Mouse (Mus musculus): ENCODE measurements around the gene Gm340.

Gm340 gene

DNA sequence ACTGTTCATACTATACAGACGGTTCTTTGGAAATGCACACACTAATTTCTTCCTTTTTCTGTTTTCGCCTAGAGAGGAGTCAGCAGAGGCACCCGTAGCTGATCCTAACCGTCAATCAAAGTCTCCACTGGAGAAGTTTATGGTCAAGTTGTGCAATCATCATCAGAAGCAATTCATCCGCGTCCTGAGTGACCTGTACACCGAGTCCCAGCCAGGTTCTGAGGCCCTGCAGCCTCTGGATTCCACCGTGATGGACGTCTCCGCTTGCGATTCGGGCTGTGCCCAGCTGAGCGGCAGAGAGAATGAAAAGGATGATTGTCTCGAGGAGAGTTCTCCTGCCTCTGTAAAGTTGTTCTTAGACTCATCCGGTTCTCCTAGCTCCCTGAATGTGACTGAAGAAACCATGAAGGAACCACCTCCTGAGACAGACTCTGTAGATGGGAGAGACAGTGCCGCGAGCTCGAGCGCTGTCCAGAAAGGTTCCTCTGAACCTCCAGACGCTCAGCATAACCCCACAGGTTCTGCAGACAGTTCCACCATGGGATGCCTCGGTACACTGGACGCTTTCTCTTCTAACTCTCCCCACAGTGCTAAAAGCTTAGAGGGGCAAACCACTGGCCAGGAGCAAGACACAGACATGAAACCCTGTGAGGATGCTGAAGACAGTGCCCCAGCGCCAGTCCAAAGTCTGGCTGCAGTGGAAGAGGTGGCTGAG, at the start of gene Gm340:
TSS of gene Gm340 (plus strand) at position 665 of the 715 bp plus-strand sequence.
- no peak for DNase-seq (ENCODE audit: low read depth, low spot score)

DNA sequence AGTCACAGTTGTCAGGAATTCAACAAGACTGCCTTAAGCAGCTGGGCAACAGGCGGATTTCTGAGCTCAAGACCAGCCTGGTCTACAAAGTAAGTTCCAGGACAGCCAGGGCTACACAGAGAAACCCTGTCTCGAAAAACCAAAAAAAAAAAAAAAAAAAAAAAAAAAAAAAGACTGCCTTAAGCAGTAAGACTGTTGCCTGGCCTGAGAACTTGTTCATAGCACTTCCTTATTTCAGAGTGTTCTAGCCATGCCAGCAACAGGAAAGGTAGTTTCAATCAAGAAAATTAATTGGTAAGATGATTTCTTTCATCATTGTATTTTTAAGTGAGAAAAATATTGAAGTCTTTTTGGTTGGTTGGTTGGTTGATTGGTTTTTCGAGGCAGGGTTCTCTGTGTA, 48.1 kb upstream of the Gm340 start:
- no peak for DNase-seq (ENCODE audit: low read depth, low spot score)

- DNase-seq (ENCODE audit: low read depth, low spot score), result peak; percentile 33
Observed at GRCm38 (mm10) chr19:41556981-41557380, 25.2 kb upstream of the Gm340 start.

DNA sequence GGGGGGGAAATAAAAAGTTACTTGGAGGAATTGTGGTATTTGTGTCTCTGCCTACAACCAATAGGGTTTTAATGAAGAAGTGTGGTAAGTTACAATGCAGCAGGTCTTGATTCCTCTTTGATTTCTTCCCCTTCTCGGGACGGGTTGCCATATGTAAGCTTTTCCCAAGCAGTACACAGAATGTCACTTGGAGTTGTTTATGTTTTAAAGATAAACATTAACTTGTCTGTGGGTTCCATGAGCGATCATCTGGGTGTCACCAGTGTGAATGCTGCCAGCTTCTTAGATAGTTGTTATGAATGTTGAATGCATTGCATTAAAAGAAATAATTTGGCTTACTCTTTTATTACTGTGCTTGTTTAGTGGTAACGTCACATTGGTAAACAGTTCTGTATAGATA, 24.7 kb upstream of the Gm340 start:
- DNase-seq (ENCODE audit: low read depth, low spot score), result no peak

DNA sequence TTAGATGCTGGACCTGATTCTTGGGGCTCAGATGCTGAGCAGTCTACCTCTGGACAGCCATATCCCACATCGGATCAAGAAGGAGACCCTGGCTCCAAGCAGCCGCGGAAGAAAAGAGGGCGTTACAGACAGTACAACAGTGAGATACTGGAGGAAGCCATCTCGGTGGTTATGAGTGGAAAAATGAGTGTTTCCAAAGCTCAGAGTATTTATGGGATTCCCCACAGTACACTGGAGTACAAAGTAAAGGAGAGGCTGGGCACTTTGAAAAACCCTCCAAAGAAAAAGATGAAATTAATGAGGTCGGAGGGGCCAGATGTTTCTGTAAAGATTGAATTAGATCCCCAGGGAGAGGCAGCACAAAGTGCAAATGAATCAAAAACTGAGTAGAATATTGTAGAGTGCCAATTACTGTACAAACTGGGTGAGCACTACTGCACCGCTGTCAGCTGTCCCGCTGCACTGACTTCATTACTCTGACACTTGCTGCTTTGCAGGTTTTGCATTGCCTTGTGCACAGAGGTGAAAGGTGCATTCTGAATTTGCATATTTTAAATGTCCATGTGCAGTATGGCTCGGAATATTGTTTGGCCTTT, 23.2 kb upstream of the Gm340 start:
- no peak for DNase-seq (ENCODE audit: low read depth, low spot score)

- no peak for DNase-seq (ENCODE audit: low read depth, low spot score)
Observed at GRCm38 (mm10) chr19:41560856-41561255, 21.3 kb upstream of the Gm340 start.

DNA sequence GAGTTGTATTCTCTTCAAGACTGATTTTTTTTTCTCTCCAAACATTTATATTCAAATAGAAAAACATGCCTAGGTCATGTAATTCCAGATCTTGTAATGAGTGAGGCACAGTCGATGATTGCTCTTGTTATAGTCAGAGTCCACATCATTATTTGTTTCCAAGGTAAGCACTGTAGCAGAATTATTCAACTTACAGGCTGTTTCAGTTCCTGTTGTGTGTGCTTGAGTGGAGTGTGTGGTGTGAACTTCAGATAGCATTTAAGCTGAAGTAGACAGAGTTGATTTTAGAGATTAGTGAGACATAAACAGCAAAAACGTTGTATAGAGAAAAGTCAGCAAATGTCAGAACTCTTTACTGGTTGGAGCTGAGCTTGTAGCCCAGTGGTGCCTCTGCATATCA, 13.4 kb upstream of the Gm340 start:
- DNase-seq (ENCODE audit: low read depth, low spot score), result no peak

GRCm38 (mm10) chr19:41573700-41574099, 8.5 kb upstream of the Gm340 start:
- DNase-seq (ENCODE audit: low read depth, low spot score), result no peak

DNA sequence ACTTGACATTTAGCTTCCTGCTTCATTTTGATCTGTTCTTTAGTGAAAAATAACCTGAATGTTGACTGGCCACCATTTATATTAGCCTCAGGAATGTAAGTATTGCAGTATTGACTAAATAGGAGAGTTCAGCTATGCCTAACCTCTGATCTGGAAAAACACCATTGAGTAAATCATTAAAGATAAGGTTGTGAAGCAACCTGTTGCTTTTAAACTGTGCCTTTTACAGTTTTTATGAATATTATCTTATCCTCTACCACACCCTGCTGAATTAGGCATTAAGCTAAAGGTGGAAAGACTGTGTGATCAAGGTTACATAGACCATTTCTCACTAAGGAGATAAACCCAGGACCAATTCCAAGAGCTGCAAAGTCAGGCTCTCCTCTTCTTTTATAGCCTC, 4.6 kb upstream of the Gm340 start:
- DNase-seq (ENCODE audit: low read depth, low spot score), result no peak

GRCm38 (mm10) chr19:41579311-41579920, 2.8 kb upstream of the Gm340 start:
- DNase-seq (ENCODE audit: low read depth, low spot score), result peak; percentile 37

GRCm38 (mm10) chr19:41582918-41583514, 846 bp downstream of the Gm340 start:
- DNase-seq (ENCODE audit: low read depth, low spot score), result no peak

- no peak for DNase-seq (ENCODE audit: low read depth, low spot score)
Observed at GRCm38 (mm10) chr19:41586752-41587151, 4.6 kb downstream of the Gm340 start.

DNA sequence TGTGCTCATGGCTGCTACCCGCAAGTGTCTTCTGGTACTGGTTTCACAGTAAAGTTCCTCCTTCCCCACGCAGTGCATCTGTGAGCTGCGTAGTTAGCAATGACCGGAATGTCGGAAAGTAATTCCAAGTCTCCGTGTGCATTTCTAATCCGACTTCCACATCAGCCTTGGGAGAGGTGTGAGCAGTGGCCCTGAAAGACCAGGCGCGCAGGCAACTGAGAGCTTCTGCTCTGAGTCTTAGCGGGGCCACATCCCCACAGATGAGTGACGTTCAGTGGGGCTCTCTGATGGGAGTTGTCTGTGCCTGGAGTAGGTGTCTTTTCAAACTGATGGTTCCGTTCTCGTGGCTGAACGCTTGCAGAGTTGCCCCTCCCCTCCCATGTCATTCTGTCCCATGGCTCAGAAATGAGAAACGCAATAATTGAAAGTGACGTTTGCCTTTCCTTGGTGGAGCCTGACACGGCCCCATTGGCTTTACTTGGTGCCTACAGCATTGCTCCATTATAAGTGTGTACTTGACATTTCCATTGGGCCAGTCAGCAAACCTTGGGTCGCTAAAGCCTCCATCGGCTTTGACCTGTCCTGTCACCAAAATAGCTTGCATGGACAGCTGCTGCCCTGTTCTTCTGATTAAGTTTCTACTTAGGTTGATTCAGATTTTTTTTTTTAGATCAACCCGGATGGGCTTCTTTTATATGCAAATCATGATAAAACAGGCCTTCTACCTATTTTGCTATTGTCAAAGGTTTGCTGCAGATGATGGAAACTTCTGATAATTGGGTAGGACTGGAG, 5.5 kb downstream of the Gm340 start:
- DNase-seq (ENCODE audit: low read depth, low spot score), result no peak

GRCm38 (mm10) chr19:41589026-41589425, 6.9 kb downstream of the Gm340 start:
- peak; percentile 25 for DNase-seq (ENCODE audit: low read depth, low spot score)

GRCm38 (mm10) chr19:41589681-41590080, 7.5 kb downstream of the Gm340 start:
- DNase-seq (ENCODE audit: low read depth, low spot score), result no peak

- DNase-seq (ENCODE audit: low read depth, low spot score), result no peak
Observed at GRCm38 (mm10) chr19:41591808-41592207, 9.6 kb downstream of the Gm340 start.

DNA sequence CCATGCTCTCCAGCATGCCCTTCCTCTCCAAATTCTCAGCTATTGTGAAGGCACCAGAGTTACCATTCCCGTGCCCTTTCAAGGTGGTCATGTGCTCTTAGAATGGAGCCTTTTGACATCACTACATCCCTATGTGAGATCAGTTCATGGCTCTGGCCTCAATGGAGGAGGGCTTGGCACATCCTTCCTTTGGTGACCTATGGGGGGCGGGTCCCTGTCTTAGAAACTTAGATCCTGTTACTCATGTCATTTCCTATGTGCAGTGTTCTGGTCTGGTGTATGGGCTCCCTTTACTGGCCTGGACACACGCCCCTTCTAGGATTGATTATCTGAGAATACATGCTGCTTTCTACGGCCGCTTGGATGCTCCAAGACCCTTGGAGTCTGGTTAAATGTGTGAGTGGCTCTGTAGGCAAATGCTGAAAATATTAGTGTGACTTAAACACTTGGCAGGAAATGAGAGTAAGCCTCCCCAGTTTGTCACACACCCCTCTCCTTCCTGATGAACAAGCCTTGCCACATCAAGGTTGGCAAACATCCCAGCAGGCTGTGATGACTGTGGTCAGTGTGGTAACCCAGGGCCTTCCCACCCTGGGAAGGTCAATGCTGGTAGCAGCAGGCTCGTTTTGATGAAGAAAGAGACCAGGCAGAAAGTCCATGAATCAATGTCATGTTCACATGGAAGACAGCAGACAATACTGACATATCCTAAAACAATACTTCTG, 15.2 kb downstream of the Gm340 start:
- DNase-seq (ENCODE audit: low read depth, low spot score), result peak; percentile 37

GRCm38 (mm10) chr19:41600647-41601046, 18.5 kb downstream of the Gm340 start:
- no peak for DNase-seq (ENCODE audit: low read depth, low spot score)

DNA sequence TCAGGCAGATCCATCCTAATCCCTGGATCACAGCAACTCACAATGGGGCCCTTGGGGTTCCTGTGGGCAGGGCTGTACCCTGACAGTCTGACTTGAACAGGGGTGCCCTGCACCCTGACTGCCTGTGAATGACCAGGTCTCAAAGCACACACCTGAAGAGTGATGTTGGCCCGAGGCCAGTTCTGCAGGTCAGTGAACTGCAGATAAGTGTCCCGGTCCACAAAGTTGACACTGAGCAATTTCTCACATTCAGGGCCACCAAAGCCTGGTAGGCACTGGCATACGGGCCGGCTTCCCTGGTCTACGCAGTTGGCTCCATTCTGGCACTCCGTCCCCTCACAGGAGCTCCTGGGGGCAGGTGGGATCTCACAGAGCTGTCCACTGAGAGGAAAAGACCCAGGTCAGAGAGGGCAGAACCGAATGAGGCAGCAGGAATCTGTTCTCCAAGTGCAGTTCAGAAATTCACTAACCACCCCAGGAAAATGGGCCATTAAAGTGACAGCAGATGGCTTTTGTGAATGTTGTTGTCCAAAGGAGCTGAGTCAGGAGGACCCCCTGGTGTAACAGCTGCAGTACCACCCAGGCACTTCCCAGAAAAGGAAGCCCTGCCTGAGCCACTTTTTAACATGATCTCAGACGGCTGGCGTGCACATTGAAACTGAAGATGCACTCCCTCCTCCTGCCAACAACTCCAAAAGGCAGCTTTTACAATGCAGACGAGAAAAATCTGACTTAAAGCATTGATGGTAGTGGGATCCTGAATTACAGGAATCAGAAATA, 24.2 kb downstream of the Gm340 start:
- peak; percentile 74 for DNase-seq (ENCODE audit: low read depth, low spot score)

DNA sequence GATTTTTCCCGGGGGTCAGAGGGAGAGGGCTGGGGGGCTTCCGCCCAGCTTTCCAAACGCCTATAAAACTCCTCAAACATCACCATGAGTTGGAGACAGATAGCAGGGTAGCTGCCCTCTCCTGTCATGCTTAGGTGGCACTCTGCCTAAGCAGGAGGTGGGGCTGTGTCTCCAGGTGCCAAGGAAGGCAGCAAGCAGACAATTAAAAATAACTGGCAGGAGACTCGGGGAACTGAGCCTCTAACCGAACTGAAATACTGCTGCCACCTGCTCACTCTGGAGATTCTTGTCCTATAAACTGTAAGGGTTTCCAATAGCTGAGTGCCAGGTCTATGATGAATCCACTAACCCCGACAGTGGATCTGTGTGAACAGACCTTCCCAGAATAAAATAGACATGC, 29.5 kb downstream of the Gm340 start:
- DNase-seq (ENCODE audit: low read depth, low spot score), result peak; percentile 49
